Mouse (Mus musculus) gastrocnemius, adult 2 months (tissue): Measurements from ENCODE around the gene Clec11a. TPM values are rescaled to one million over a fixed set of nuclear protein-coding genes. Genes with fewer than 3 reads are reported as not detected.
"Not testable (repeated sequence)": the region's sequence is repeated elsewhere in the genome, so short reads cannot be mapped to it uniquely, and the experiment has no call there.

Experiments used
- DNase-seq: peaks from one replicate; pipeline ENCODE4 v3.0.0; 2022
- H3K27ac ChIP-seq: fragments of 200-600 bp; 2 replicates; pipeline ENCODE4 v1.8.1; 2022; ENCODE audit warnings: mild to moderate bottlenecking
- H3K4me3 ChIP-seq: fragments of 200-600 bp; 2 replicates; pipeline ENCODE4 v1.8.1; 2022; ENCODE audit warnings: mild to moderate bottlenecking, moderate library complexity
- CTCF ChIP-seq: fragments of 200-600 bp; IDR thresholded peaks from 2 replicates; pipeline ENCODE4 v1.8.1; 2022; ENCODE audit warnings: antibody characterized with exemption, mild to moderate bottlenecking, moderate library complexity
- intact Hi-C: fragments of 180-260 bp; cut with DNase I; formaldehyde crosslinking; loops from one replicate; pipeline ENCODE4 v1.15.1; 2025
- total RNA-seq, 2 experiments: library from RNA; stranded (reverse); gene quantifications; 2 replicates each; pipeline ENCODE4 v1.2.3; 2021

The Clec11a gene
- total RNA-seq, 2 experiments from 2014 or later: 0.59 to 2.2 TPM

GRCm38 (mm10) chr7:44310878-44311712, 4.4 kb upstream of the Clec11a start:
- peak overlapping the region; percentile 69 for H3K4me3 ChIP-seq
- TF ChIP-seq CTCF: no peak
- DNase-seq: peak; percentile 61
- no peak overlapping the region for H3K27ac ChIP-seq
- intact Hi-C loops: no loop called here

GRCm38 (mm10) chr7:44310285-44310877, 3.7 kb upstream of the Clec11a start:
- H3K4me3 ChIP-seq: peak overlapping the region; percentile 69
- no peak for TF ChIP-seq CTCF
- no peak overlapping the region for H3K27ac ChIP-seq
- DNase-seq: no peak
- intact Hi-C loops: no loop called here

- Histone ChIP-seq H3K4me3 (peak within 1 kb of the TSS; percentile 69), H3K27ac (no peak within 1 kb of the TSS)
- TF ChIP-seq CTCF: no peak
- DNase-seq: no peak
- intact Hi-C loops: loop anchor here (5.0 kb wide), 1 partner anchor 47 kb away; the partner anchor contains the start of gene Gm15517
Measured at GRCm38 (mm10) chr7:44309475-44310284, 3.0 kb upstream of the Clec11a start, which contains the start of gene Shank1. Gene Shank1 (plus strand): TSS chr7:44310253.

GRCm38 (mm10) chr7:44307261-44308020, 739 bp upstream of the Clec11a start:
- intact Hi-C loops: loop anchor here (5.0 kb wide), 1 partner anchor 45 kb away; the partner anchor contains the start of gene Gm15517
- peak overlapping the region; percentile 97; the same call in 1 of the 2 replicates for H3K27ac ChIP-seq

GRCm38 (mm10) chr7:44305686-44306085, 1.0 kb downstream of the Clec11a start:
- Histone ChIP-seq H3K4me3 (peak overlapping the region; percentile 82), H3K27ac (peak overlapping the region; percentile 97)
- DNase-seq: no peak
- intact Hi-C loops: loop anchor here (2.0 to 5.0 kb wide), 2 partner anchors 43 to 55 kb away; partner anchors contain the start of gene Gm15517
- TF ChIP-seq CTCF: no peak

More at GRCm38 (mm10) chr7:44307261-44308020, 739 bp upstream of the Clec11a start:
- no peak for TF ChIP-seq CTCF
- H3K4me3 ChIP-seq: no peak overlapping the region
- DNase-seq: no peak

- 0 out of 2 replicates have a peak, but pooled peaks have one; percentile 3 for TF ChIP-seq CTCF
- peak; percentile 97 for DNase-seq
- H3K27ac ChIP-seq: peak overlapping the region; percentile 97
- H3K4me3 ChIP-seq: peak overlapping the region; percentile 82
- intact Hi-C loops: loop anchor here (2.0 to 5.0 kb wide), 2 partner anchors 43 to 56 kb away; partner anchors contain the start of gene Gm15517
Measured at GRCm38 (mm10) chr7:44304775-44305641, 1.7 kb downstream of the Clec11a start.

- Histone ChIP-seq H3K27ac (peak overlapping the region; percentile 97), H3K4me3 (peak overlapping the region; percentile 82)
- intact Hi-C loops: loop anchor here (2.0 kb wide), 1 partner anchor 56 kb away; no protein-coding TSS in a partner anchor
- no peak for TF ChIP-seq CTCF
- DNase-seq: no peak
Measured at GRCm38 (mm10) chr7:44304463-44304774, 2.3 kb downstream of the Clec11a start.

- peak overlapping the region; percentile 82 for H3K4me3 ChIP-seq
- intact Hi-C loops: loop anchor here (2.0 kb wide), 1 partner anchor 57 kb away; no protein-coding TSS in a partner anchor
- TF ChIP-seq CTCF: no peak
- DNase-seq: no peak
- peak overlapping the region; percentile 97 for H3K27ac ChIP-seq
Measured at GRCm38 (mm10) chr7:44303346-44304340, 3.1 kb downstream of the Clec11a start.

GRCm38 (mm10) chr7:44297501-44297900, 9.2 kb downstream of the Clec11a start:
- H3K27ac ChIP-seq, DNase-seq, H3K4me3 ChIP-seq, intact Hi-C loops: not testable (repeated sequence)

GRCm38 (mm10) chr7:44291418-44291817, 15.3 kb downstream of the Clec11a start:
- Histone ChIP-seq H3K27ac (no peak overlapping the region), H3K4me3 (no peak overlapping the region)
- DNase-seq: no peak
- intact Hi-C loops: no loop called here
- no peak for TF ChIP-seq CTCF
